Mouse (Mus musculus) v-Abl transformed pro-B cells (cell line): ENCODE results near the gene Limk1.

Source experiments
- in situ Hi-C, 2 experiments: fragments of 400-800 bp; cut with MboI; formaldehyde crosslinking; loops; one replicate each; pipeline ENCODE4 v1.15.1; 2025; ENCODE audit not compliant: unreplicated experiment in 2 of 2

Limk1 gene

GRCm38 (mm10) chr5:134638461-134639268, 49.7 kb downstream of the Limk1 start:
- in situ Hi-C loops: loop anchor here (5.0 to 10.0 kb wide), 2 partner anchors 49 to 464 kb away; partner anchors contain the start of genes Limk1 (in 2 of the 2) and Rcc1l (in 1 of the 2)

- in situ Hi-C loops: loop anchor here (5.0 to 10.0 kb wide), 2 partner anchors 49 to 463 kb away; partner anchors contain the start of genes Limk1 (in 2 of the 2) and Rcc1l (in 1 of the 2)
Measured at GRCm38 (mm10) chr5:134637820-134638367, 50.5 kb downstream of the Limk1 start.

- in situ Hi-C loops: loop anchor here in 1 of 2 experiments (10.0 kb wide), 1 partner anchor 458 kb away; the partner anchor contains the start of gene Rcc1l
Measured at GRCm38 (mm10) chr5:134632841-134633240, 55.6 kb downstream of the Limk1 start.

- in situ Hi-C loops: loop anchor here in 1 of 2 experiments (10.0 kb wide), 1 partner anchor 456 kb away; the partner anchor contains the start of gene Rcc1l
Measured at GRCm38 (mm10) chr5:134630835-134631234, 57.6 kb downstream of the Limk1 start.

GRCm38 (mm10) chr5:134629508-134629907, 58.9 kb downstream of the Limk1 start:
- in situ Hi-C loops: no loop called here

GRCm38 (mm10) chr5:134622069-134622468, 66.3 kb downstream of the Limk1 start:
- in situ Hi-C loops: no loop called here

- in situ Hi-C loops: no loop called here
Measured at GRCm38 (mm10) chr5:134621099-134621640, 67.2 kb downstream of the Limk1 start.

GRCm38 (mm10) chr5:134620457-134620856, 67.9 kb downstream of the Limk1 start:
- in situ Hi-C loops: no loop called here

GRCm38 (mm10) chr5:134617071-134617470, 71.3 kb downstream of the Limk1 start:
- in situ Hi-C loops: loop anchor here (5.0 to 10.0 kb wide), 5 partner anchors 35 to 432 kb away; partner anchors contain the start of genes Gtf2ird2 (in 2 of the 2) and Rfc2 (in 2 of the 2)

GRCm38 (mm10) chr5:134615780-134616179, 72.6 kb downstream of the Limk1 start:
- in situ Hi-C loops: loop anchor here (5.0 to 10.0 kb wide), 5 partner anchors 33 to 431 kb away; partner anchors contain the start of genes Gtf2ird2 (in 2 of the 2) and Rfc2 (in 2 of the 2)

- in situ Hi-C loops: loop anchor here (5.0 to 10.0 kb wide), 5 partner anchors 33 to 431 kb away; partner anchors contain the start of genes Gtf2ird2 (in 2 of the 2) and Rfc2 (in 2 of the 2)
Measured at GRCm38 (mm10) chr5:134615380-134615779, 73.0 kb downstream of the Limk1 start.

- in situ Hi-C loops: loop anchor here (5.0 to 10.0 kb wide), 5 partner anchors 33 to 430 kb away; partner anchors contain the start of genes Gtf2ird2 (in 2 of the 2) and Rfc2 (in 2 of the 2)
Measured at GRCm38 (mm10) chr5:134614802-134615201, 73.6 kb downstream of the Limk1 start, which contains the start of gene Lat2. Lat2 (minus strand) TSS chr5:134615025.

- in situ Hi-C loops: loop anchor here (10.0 kb wide), 1 partner anchor 429 kb away; the partner anchor contains the start of gene Gtf2ird2 (in 2 of the 2)
Measured at GRCm38 (mm10) chr5:134614296-134614695, 74.1 kb downstream of the Limk1 start.

GRCm38 (mm10) chr5:134613727-134614126, 74.7 kb downstream of the Limk1 start:
- in situ Hi-C loops: loop anchor here (10.0 kb wide), 1 partner anchor 429 kb away; the partner anchor contains the start of gene Gtf2ird2 (in 2 of the 2)

GRCm38 (mm10) chr5:134611810-134612521, 76.4 kb downstream of the Limk1 start:
- in situ Hi-C loops: loop anchor here (10.0 kb wide), 1 partner anchor 427 kb away; the partner anchor contains the start of gene Gtf2ird2 (in 2 of the 2)

GRCm38 (mm10) chr5:134609916-134610643, 78.3 kb downstream of the Limk1 start:
- in situ Hi-C loops: loop anchor here (10.0 kb wide), 1 partner anchor 425 kb away; the partner anchor contains the start of gene Gtf2ird2 (in 2 of the 2)

GRCm38 (mm10) chr5:134607121-134607520, 81.3 kb downstream of the Limk1 start:
- in situ Hi-C loops: no loop called here

- in situ Hi-C loops: no loop called here
Measured at GRCm38 (mm10) chr5:134606314-134606713, 82.1 kb downstream of the Limk1 start.
